Mouse (Mus musculus): ENCODE measurements around the gene G6pc2. TPM values are rescaled to one million over a fixed set of nuclear protein-coding genes. Genes with fewer than 3 reads are reported as not detected.

G6pc2 gene
- total and polyA plus RNA-seq, 3 experiments, result not detected

- no peak overlapping the region for H3K4me3 ChIP-seq (ENCODE audit: control insufficient read depth in 1 of 2, insufficient read depth in 1 of 2, low read depth in 2 of 2, low read length in 2 of 2)
- H3K4me1 ChIP-seq (ENCODE audit: control insufficient read depth in 1 of 2, insufficient read depth in 2 of 2, low read length in 2 of 2), result no peaks in the 10 kb centered on the region
Observed at GRCm38 (mm10) chr2:69170395-69171077, 40.3 kb upstream of the G6pc2 start.

GRCm38 (mm10) chr2:69175296-69175695, 35.6 kb upstream of the G6pc2 start:
- Histone ChIP-seq H3K27ac (ENCODE audit: control insufficient read depth, low read depth, low read length) (no peak overlapping the region), H3K27me3 (ENCODE audit: control insufficient read depth in 1 of 2, insufficient read depth in 2 of 2, low read length in 2 of 2) (peaks cover 0 to 2% of the 10 kb centered on the region in 2 experiments; a peak in 2 of 4 replicates), H3K9ac (ENCODE audit: control insufficient read depth, low read depth, low read length, poor library complexity, severe bottlenecking) (no peak overlapping the region), H3K4me3 (ENCODE audit: control insufficient read depth in 1 of 2, insufficient read depth in 1 of 2, low read depth in 2 of 2, low read length in 2 of 2) (no peak overlapping the region), H3K4me1 (ENCODE audit: control insufficient read depth in 1 of 2, insufficient read depth in 2 of 2, low read length in 2 of 2) (no peaks in the 10 kb centered on the region), H3K9me3 (replicated peaks; ENCODE audit: insufficient read depth, low read length) (no peaks in the 10 kb centered on the region), H3K36me3 (ENCODE audit: control insufficient read depth in 1 of 2, insufficient read depth in 2 of 2, low read length in 2 of 2) (no peaks in the 10 kb centered on the region), H3K79me2 (ENCODE audit: control insufficient read depth, insufficient read depth, low read length, poor library complexity) (no peaks in the 10 kb centered on the region)
- DNase-seq (ENCODE audit: low read depth, low spot score), result no peak
- TF ChIP-seq ZKSCAN1 (IDR thresholded peaks at IDR 0.05; ENCODE audit: low read depth, low read length) (no peak), SIN3A (IDR thresholded peaks at IDR 0.05; ENCODE audit: low read length) (no peak), ZNF384 (IDR thresholded peaks at IDR 0.05; ENCODE audit: low read depth, low read length) (no peak), TAL1 (IDR thresholded peaks at IDR 0.05; ENCODE audit: low read length) (no peak), MYC (IDR thresholded peaks at IDR 0.05; ENCODE audit: low read depth, low read length) (no peak), ZC3H11A (IDR thresholded peaks at IDR 0.05; ENCODE audit: low read depth, low read length) (no peak), MAFK (IDR thresholded peaks at IDR 0.05; ENCODE audit: borderline replicate concordance, low read depth, low read length) (no peak)

More at GRCm38 (mm10) chr2:69170395-69171077, 40.3 kb upstream of the G6pc2 start:
- Histone ChIP-seq H3K27ac (ENCODE audit: control insufficient read depth, low read depth, low read length) (no peak overlapping the region), H3K36me3 (ENCODE audit: control insufficient read depth in 1 of 2, insufficient read depth in 2 of 2, low read length in 2 of 2) (no peaks in the 10 kb centered on the region), H3K9ac (ENCODE audit: control insufficient read depth, low read depth, low read length, poor library complexity, severe bottlenecking) (no peak overlapping the region), H3K27me3 (ENCODE audit: control insufficient read depth in 1 of 2, insufficient read depth in 2 of 2, low read length in 2 of 2) (peaks cover 0 to 2% of the 10 kb centered on the region in 2 experiments; a peak in 2 of 4 replicates), H3K79me2 (ENCODE audit: control insufficient read depth, insufficient read depth, low read length, poor library complexity) (no peaks in the 10 kb centered on the region), H3K9me3 (replicated peaks; ENCODE audit: insufficient read depth, low read length) (no peaks in the 10 kb centered on the region)
- no peak for DNase-seq (ENCODE audit: low read depth, low spot score)
- TF ChIP-seq TBP (IDR thresholded peaks at IDR 0.05; ENCODE audit: low read depth, low read length) (no peak), ZC3H11A (IDR thresholded peaks at IDR 0.05; ENCODE audit: low read depth, low read length) (no peak), ZKSCAN1 (IDR thresholded peaks at IDR 0.05; ENCODE audit: low read depth, low read length) (no peak), NELFE (IDR thresholded peaks at IDR 0.05; ENCODE audit: low read depth, low read length) (no peak), GATA1 (IDR thresholded peaks at IDR 0.05; ENCODE audit: low read depth, low read length) (no peak), SMC3 (IDR thresholded peaks at IDR 0.05; ENCODE audit: low read depth, low read length) (no peak), KAT2A (conservative IDR thresholded peaks at IDR 0.05; ENCODE audit: low read depth, low read length) (no peak), CHD2 (IDR thresholded peaks at IDR 0.05; ENCODE audit: low read length) (no peak)

- no peak for TF ChIP-seq ZC3H11A (IDR thresholded peaks at IDR 0.05; ENCODE audit: low read depth, low read length)
- no peak for TF ChIP-seq ZKSCAN1 (IDR thresholded peaks at IDR 0.05; ENCODE audit: low read depth, low read length)
- TF ChIP-seq SIN3A (IDR thresholded peaks at IDR 0.05; ENCODE audit: low read length), result no peak
- no peak for TF ChIP-seq KAT2A (conservative IDR thresholded peaks at IDR 0.05; ENCODE audit: low read depth, low read length)
- no peaks in the 10 kb centered on the region for H3K9me3 ChIP-seq (replicated peaks; ENCODE audit: insufficient read depth, low read length)
- H3K9ac ChIP-seq (ENCODE audit: control insufficient read depth, low read depth, low read length, poor library complexity, severe bottlenecking), result no peak overlapping the region
- no peak for DNase-seq (ENCODE audit: low read depth, low spot score)
- no peaks in the 10 kb centered on the region for H3K27me3 ChIP-seq (ENCODE audit: control insufficient read depth in 1 of 2, insufficient read depth in 2 of 2, low read length in 2 of 2)
- H3K4me3 ChIP-seq (ENCODE audit: control insufficient read depth in 1 of 2, insufficient read depth in 1 of 2, low read depth in 2 of 2, low read length in 2 of 2), result no peak overlapping the region
- no peaks in the 10 kb centered on the region for H3K4me1 ChIP-seq (ENCODE audit: control insufficient read depth in 1 of 2, insufficient read depth in 2 of 2, low read length in 2 of 2)
- no peaks in the 10 kb centered on the region for H3K36me3 ChIP-seq (ENCODE audit: control insufficient read depth in 1 of 2, insufficient read depth in 2 of 2, low read length in 2 of 2)
- H3K79me2 ChIP-seq (ENCODE audit: control insufficient read depth, insufficient read depth, low read length, poor library complexity), result no peaks in the 10 kb centered on the region
- no peak overlapping the region for H3K27ac ChIP-seq (ENCODE audit: control insufficient read depth, low read depth, low read length)
Observed at GRCm38 (mm10) chr2:69179721-69180120, 31.2 kb upstream of the G6pc2 start.
